ENCODE assay signal across 8 mouse cellular contexts in genomic region chr11:51649111-51649888, GRCm38 (mm10). TPM values are rescaled to one million over a fixed set of nuclear protein-coding genes. Genes with fewer than 3 reads are reported as not detected.
DNase-seq lines count a peak whose midpoint lies in the region; ATAC-seq and TF ChIP-seq lines count a peak whose summit lies in the region.

No protein-coding gene starts in this region.

- peak overlapping the region; percentile 28; the same call in 1 of the 2 replicates for H3K27ac ChIP-seq in embryonic facial prominence, embryonic 13.5 days
- H3K27ac ChIP-seq in intestine, embryonic 14.5 days (ENCODE audit: low read depth) = peak overlapping the region; percentile 6; the same call in 1 of the 2 replicates
- no peak overlapping the region for H3K27ac ChIP-seq in neural tube, embryonic 12.5 days

- DNase-seq in lung, adult 2 months = no peak
- no peak for DNase-seq in lung, postnatal 4 days
- DNase-seq in intestine, embryonic 14.5 days (ENCODE audit: low spot score) = no peak
- no peak for DNase-seq in spleen, postnatal 36 days (ENCODE audit: low spot score in 2 of 2)

- ATAC-seq in embryonic facial prominence, embryonic 13.5 days (ENCODE audit: insufficient number of reproducible peaks, insufficient read depth, low FRiP score, low TSS enrichment, low read depth) = no peak
- no peak for ATAC-seq in intestine, embryonic 14.5 days (replicated peaks; ENCODE audit: low FRiP score, low TSS enrichment, low read depth)
- ATAC-seq in neural tube, embryonic 12.5 days (ENCODE audit: low FRiP score, low read depth) = no peak
- ATAC-seq in erythroblast, adult 5-6 weeks (replicated peaks; ENCODE audit: low FRiP score, poor library complexity, severe bottlenecking) = no peak
- ATAC-seq in megakaryocyte-erythroid progenitor cell, adult 5-6 weeks (replicated peaks; ENCODE audit: low FRiP score, low TSS enrichment, poor library complexity, severe bottlenecking) = no peak

- H3K9ac ChIP-seq in embryonic facial prominence, embryonic 13.5 days = peak overlapping the region; percentile 81
- peak overlapping the region; percentile 71 for H3K9ac ChIP-seq in intestine, embryonic 14.5 days (ENCODE audit: low read length)
- H3K9ac ChIP-seq in neural tube, embryonic 12.5 days = peak overlapping the region; percentile 52

- 45% methylated on average over 11 of the region's 11 CpGs for WGBS in lung, adult 2 months
- 28% methylated on average over 11 of the region's 11 CpGs for WGBS in embryonic facial prominence, embryonic 13.5 days
- WGBS in intestine, embryonic 14.5 days = 39% methylated on average over 11 of the region's 11 CpGs
- WGBS in neural tube, embryonic 12.5 days = 23% methylated on average over 11 of the region's 11 CpGs

- H3K27me3 ChIP-seq in embryonic facial prominence, embryonic 13.5 days = peaks cover 15% of the 10 kb centered on the region
- H3K27me3 ChIP-seq in intestine, embryonic 14.5 days (replicated peaks; ENCODE audit: control insufficient read depth, insufficient read depth, low read length) = no peaks in the 10 kb centered on the region
- H3K27me3 ChIP-seq in neural tube, embryonic 12.5 days (replicated peaks) = peaks cover 24% of the 10 kb centered on the region

- no peak for TF ChIP-seq CTCF in lung, adult 2 months (IDR thresholded peaks at IDR 0.05; ENCODE audit: insufficient read depth, low read length)

- H3K4me2 ChIP-seq in embryonic facial prominence, embryonic 13.5 days = peak overlapping the region; percentile 97
- peak overlapping the region; percentile 96 for H3K4me2 ChIP-seq in intestine, embryonic 14.5 days (ENCODE audit: low read length)
- peak overlapping the region; percentile 87 for H3K4me2 ChIP-seq in neural tube, embryonic 12.5 days (replicated peaks)

- peak overlapping the region; percentile 72 for H3K4me3 ChIP-seq in lung, adult 2 months (replicated peaks; ENCODE audit: extremely low read depth, low read depth, low read length)
- peak overlapping the region; percentile 67 for H3K4me3 ChIP-seq in embryonic facial prominence, embryonic 13.5 days
- peak overlapping the region; percentile 66 for H3K4me3 ChIP-seq in intestine, embryonic 14.5 days (ENCODE audit: low read depth, low read length)
- H3K4me3 ChIP-seq in neural tube, embryonic 12.5 days = peak overlapping the region; percentile 47

- no peak for TF ChIP-seq POLR2A in lung, adult 2 months (IDR thresholded peaks at IDR 0.05; ENCODE audit: borderline replicate concordance, extremely low read depth, low read depth, low read length)

- peaks cover 16% of the 10 kb centered on the region for H3K36me3 ChIP-seq in embryonic facial prominence, embryonic 13.5 days
- peaks cover 13% of the 10 kb centered on the region; the same call in 1 of the 2 replicates for H3K36me3 ChIP-seq in intestine, embryonic 14.5 days (ENCODE audit: control insufficient read depth, insufficient read depth, low read length)
- no peaks in the 10 kb centered on the region for H3K36me3 ChIP-seq in neural tube, embryonic 12.5 days

- H3K9me3 ChIP-seq in embryonic facial prominence, embryonic 13.5 days = no peaks in the 10 kb centered on the region
- no peaks in the 10 kb centered on the region for H3K9me3 ChIP-seq in intestine, embryonic 14.5 days (ENCODE audit: control insufficient read depth, low read length)
- no peaks in the 10 kb centered on the region for H3K9me3 ChIP-seq in neural tube, embryonic 12.5 days

- peaks cover 8% of the 10 kb centered on the region; the same call in 1 of the 2 replicates for H3K4me1 ChIP-seq in lung, adult 2 months (ENCODE audit: control insufficient read depth, insufficient read depth, low read length)
- peaks cover 31% of the 10 kb centered on the region for H3K4me1 ChIP-seq in embryonic facial prominence, embryonic 13.5 days
- peaks cover 19% of the 10 kb centered on the region; the same call in 1 of the 2 replicates for H3K4me1 ChIP-seq in intestine, embryonic 14.5 days (replicated peaks; ENCODE audit: control insufficient read depth, insufficient read depth, low read length)
- peaks cover 37% of the 10 kb centered on the region for H3K4me1 ChIP-seq in neural tube, embryonic 12.5 days

RNA-seq across cellular contexts. Expression of gene N4bp3, which starts 1.3 kb away (rescaled TPM):
- polyA plus RNA-seq in lung, adult 2 months (2012; rRNA removed) = 43.7 and 45.9 TPM in 2 replicates
- 19.0 and 21.2 TPM in 2 replicates for polyA plus RNA-seq in embryonic facial prominence, embryonic 13.5 days (2015; fragmentation: Nextera tagmentation; extraction: Ambion mirVana)
- 15.3 and 17.3 TPM in 2 replicates for polyA plus RNA-seq in intestine, embryonic 14.5 days (2014; fragmentation: Nextera tagmentation; extraction: Ambion mirVana)
- polyA plus RNA-seq in neural tube, embryonic 12.5 days (2016; fragmentation: Nextera tagmentation; extraction: Ambion mirVana) = 15.1 and 16.8 TPM in 2 replicates
- 1.0 TPM in 1 of 2 replicates, not detected in the other for total RNA-seq in erythroblast, adult 5-6 weeks (2015; ENCODE audit: low replicate concordance)
- not detected in 2 replicates for total RNA-seq in erythroblast, adult 5-6 weeks (2017; ENCODE audit: low replicate concordance)
- total RNA-seq in megakaryocyte-erythroid progenitor cell, adult 5-6 weeks (2014; fragmentation: Nextera tagmentation) = not detected in 2 replicates
- total RNA-seq in megakaryocyte-erythroid progenitor cell, adult 5-6 weeks (2017) = 0.89 and 1.1 TPM in 2 replicates

RNA-seq across cellular contexts. Expression of gene D930048N14Rik, which starts 1.5 kb away (rescaled TPM):
- 9.1 and 13.2 TPM in 2 replicates for polyA plus RNA-seq in lung, adult 2 months (2012; rRNA removed)
- 2.6 and 3.4 TPM in 2 replicates for polyA plus RNA-seq in embryonic facial prominence, embryonic 13.5 days (2015; fragmentation: Nextera tagmentation; extraction: Ambion mirVana)
- 3.9 and 4.8 TPM in 2 replicates for polyA plus RNA-seq in intestine, embryonic 14.5 days (2014; fragmentation: Nextera tagmentation; extraction: Ambion mirVana)
- 1.2 and 1.4 TPM in 2 replicates for polyA plus RNA-seq in neural tube, embryonic 12.5 days (2016; fragmentation: Nextera tagmentation; extraction: Ambion mirVana)
- 0.84 TPM in 1 of 2 replicates, not detected in the other for total RNA-seq in erythroblast, adult 5-6 weeks (2015; ENCODE audit: low replicate concordance)
- total RNA-seq in erythroblast, adult 5-6 weeks (2017; ENCODE audit: low replicate concordance) = not detected in 2 replicates
- not detected in 2 replicates for total RNA-seq in megakaryocyte-erythroid progenitor cell, adult 5-6 weeks (2014; fragmentation: Nextera tagmentation)
- total RNA-seq in megakaryocyte-erythroid progenitor cell, adult 5-6 weeks (2017) = not detected in 2 replicates

RNA-seq across cellular contexts. Expression of gene Rmnd5b, which starts 13.6 kb away (rescaled TPM):
- polyA plus RNA-seq in lung, adult 2 months (2012; rRNA removed) = 64.9 and 65.8 TPM in 2 replicates
- polyA plus RNA-seq in embryonic facial prominence, embryonic 13.5 days (2015; fragmentation: Nextera tagmentation; extraction: Ambion mirVana) = 49.3 and 49.9 TPM in 2 replicates
- 42.7 and 44.0 TPM in 2 replicates for polyA plus RNA-seq in intestine, embryonic 14.5 days (2014; fragmentation: Nextera tagmentation; extraction: Ambion mirVana)
- polyA plus RNA-seq in neural tube, embryonic 12.5 days (2016; fragmentation: Nextera tagmentation; extraction: Ambion mirVana) = 57.6 and 57.7 TPM in 2 replicates
- 17.3 and 18.6 TPM in 2 replicates for total RNA-seq in erythroblast, adult 5-6 weeks (2015; ENCODE audit: low replicate concordance)
- 3.6 and 3.9 TPM in 2 replicates for total RNA-seq in erythroblast, adult 5-6 weeks (2017; ENCODE audit: low replicate concordance)
- total RNA-seq in megakaryocyte-erythroid progenitor cell, adult 5-6 weeks (2014; fragmentation: Nextera tagmentation) = 37.0 TPM in 2 replicates
- total RNA-seq in megakaryocyte-erythroid progenitor cell, adult 5-6 weeks (2017) = 9.5 and 17.6 TPM in 2 replicates

RNA-seq across cellular contexts. Expression of gene Nhp2, which starts 29.8 kb away (rescaled TPM):
- 22.6 and 33.3 TPM in 2 replicates for polyA plus RNA-seq in lung, adult 2 months (2012; rRNA removed)
- polyA plus RNA-seq in embryonic facial prominence, embryonic 13.5 days (2015; fragmentation: Nextera tagmentation; extraction: Ambion mirVana) = 135 and 151 TPM in 2 replicates
- 221 and 226 TPM in 2 replicates for polyA plus RNA-seq in intestine, embryonic 14.5 days (2014; fragmentation: Nextera tagmentation; extraction: Ambion mirVana)
- polyA plus RNA-seq in neural tube, embryonic 12.5 days (2016; fragmentation: Nextera tagmentation; extraction: Ambion mirVana) = 121 and 122 TPM in 2 replicates
- 7.5 and 27.6 TPM in 2 replicates for total RNA-seq in erythroblast, adult 5-6 weeks (2015; ENCODE audit: low replicate concordance)
- 19.2 and 23.3 TPM in 2 replicates for total RNA-seq in erythroblast, adult 5-6 weeks (2017; ENCODE audit: low replicate concordance)
- total RNA-seq in megakaryocyte-erythroid progenitor cell, adult 5-6 weeks (2014; fragmentation: Nextera tagmentation) = 285 and 292 TPM in 2 replicates
- total RNA-seq in megakaryocyte-erythroid progenitor cell, adult 5-6 weeks (2017) = 141 and 176 TPM in 2 replicates

RNA-seq across cellular contexts. Expression of gene 0610009B22Rik, which starts 39.4 kb away (rescaled TPM):
- 6.9 and 8.3 TPM in 2 replicates for polyA plus RNA-seq in lung, adult 2 months (2012; rRNA removed)
- polyA plus RNA-seq in embryonic facial prominence, embryonic 13.5 days (2015; fragmentation: Nextera tagmentation; extraction: Ambion mirVana) = 87.7 and 102 TPM in 2 replicates
- 81.9 and 86.6 TPM in 2 replicates for polyA plus RNA-seq in intestine, embryonic 14.5 days (2014; fragmentation: Nextera tagmentation; extraction: Ambion mirVana)
- 101 and 112 TPM in 2 replicates for polyA plus RNA-seq in neural tube, embryonic 12.5 days (2016; fragmentation: Nextera tagmentation; extraction: Ambion mirVana)
- 11.9 and 18.1 TPM in 2 replicates for total RNA-seq in erythroblast, adult 5-6 weeks (2015; ENCODE audit: low replicate concordance)
- 5.0 and 8.1 TPM in 2 replicates for total RNA-seq in erythroblast, adult 5-6 weeks (2017; ENCODE audit: low replicate concordance)
- total RNA-seq in megakaryocyte-erythroid progenitor cell, adult 5-6 weeks (2014; fragmentation: Nextera tagmentation) = 26.9 and 27.6 TPM in 2 replicates
- 11.5 and 13.8 TPM in 2 replicates for total RNA-seq in megakaryocyte-erythroid progenitor cell, adult 5-6 weeks (2017)
